Mouse (Mus musculus): ENCODE measurements around the gene St6galnac3. TPM values are rescaled to one million over a fixed set of nuclear protein-coding genes. Genes with fewer than 3 reads are reported as not detected.

St6galnac3 gene
- total and polyA plus RNA-seq, 2 experiments from 2014 or later, result 6.9 to 11.9 TPM

DNA sequence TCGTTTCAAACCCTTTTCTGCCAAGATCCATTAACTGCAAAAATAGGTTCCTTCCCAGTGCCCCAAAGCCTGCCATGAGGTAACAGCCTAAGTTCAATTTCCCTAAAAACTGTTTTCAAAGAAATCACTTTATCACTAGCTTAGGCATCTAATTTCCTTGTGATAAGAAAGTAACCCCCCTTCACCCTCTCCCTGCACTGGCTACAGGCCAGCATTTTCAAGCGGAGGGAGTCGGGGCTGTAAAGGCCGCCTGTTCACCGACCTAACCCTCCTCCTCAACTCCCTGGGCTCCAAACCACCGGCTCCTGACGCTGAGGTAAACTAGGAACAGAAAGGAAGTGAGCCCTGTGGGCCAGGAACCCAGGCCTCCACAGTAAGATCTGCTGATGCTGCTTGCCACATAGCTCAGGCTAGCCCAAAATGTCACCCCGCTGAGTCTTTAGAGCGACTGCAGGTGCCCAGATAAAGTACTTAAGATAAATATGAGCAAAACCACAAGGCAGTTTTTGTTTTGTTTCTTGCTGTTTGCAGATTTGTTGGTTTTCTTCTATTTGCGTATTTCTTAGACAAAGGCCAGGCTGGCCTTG is 61.0 kb downstream of the St6galnac3 start:
- Histone ChIP-seq H3K4me3 (ENCODE audit: low read depth, low read length) (no peak overlapping the region), H3K9ac (replicated peaks; ENCODE audit: low read length, poor library complexity, severe bottlenecking) (no peak overlapping the region), H3K27ac (ENCODE audit: low read depth, low read length) (no peak overlapping the region), H3K27me3 (ENCODE audit: insufficient read depth, low read length) (no peaks in the 10 kb centered on the region), H3K9me3 (ENCODE audit: low read length) (no peaks in the 10 kb centered on the region), H3K4me1 (ENCODE audit: insufficient read depth, low read length) (no peaks in the 10 kb centered on the region; the same call in 1 of the 2 replicates), H3K4me2 (ENCODE audit: low read depth, low read length, poor library complexity, severe bottlenecking) (no peak overlapping the region), H3K36me3 (ENCODE audit: insufficient read depth, low read length) (no peaks in the 10 kb centered on the region)
- no peak for TF ChIP-seq CTCF (IDR thresholded peaks at IDR 0.05)
- DNase-seq (ENCODE audit: low spot score), result no peak
- no peak for ATAC-seq (ENCODE audit: low FRiP score)
- 67% methylated on average over 10 of the region's 10 CpGs for WGBS

- no peak overlapping the region for H3K4me2 ChIP-seq (ENCODE audit: low read depth, low read length, poor library complexity, severe bottlenecking)
- H3K4me3 ChIP-seq (ENCODE audit: low read depth, low read length), result no peak overlapping the region
- no peak for TF ChIP-seq CTCF (IDR thresholded peaks at IDR 0.05)
- no peak overlapping the region for H3K9ac ChIP-seq (replicated peaks; ENCODE audit: low read length, poor library complexity, severe bottlenecking)
- no peak overlapping the region for H3K27ac ChIP-seq (ENCODE audit: low read depth, low read length)
- no peak for DNase-seq (ENCODE audit: low spot score)
- ATAC-seq (ENCODE audit: low FRiP score), result no peak
- H3K4me1 ChIP-seq (ENCODE audit: insufficient read depth, low read length), result no peaks in the 10 kb centered on the region; the same call in 1 of the 2 replicates
- no peaks in the 10 kb centered on the region for H3K36me3 ChIP-seq (ENCODE audit: insufficient read depth, low read length)
- no peaks in the 10 kb centered on the region for H3K9me3 ChIP-seq (ENCODE audit: low read length)
- H3K27me3 ChIP-seq (ENCODE audit: insufficient read depth, low read length), result no peaks in the 10 kb centered on the region
- WGBS, result 92% methylated on average over 9 of the region's 9 CpGs
Observed at GRCm38 (mm10) chr3:153662796-153663195, 62.2 kb downstream of the St6galnac3 start.

GRCm38 (mm10) chr3:153661927-153662326 is 63.0 kb downstream of the St6galnac3 start:
- Histone ChIP-seq H3K27ac (ENCODE audit: low read depth, low read length) (no peak overlapping the region), H3K4me2 (ENCODE audit: low read depth, low read length, poor library complexity, severe bottlenecking) (no peak overlapping the region), H3K27me3 (ENCODE audit: insufficient read depth, low read length) (no peaks in the 10 kb centered on the region), H3K36me3 (ENCODE audit: insufficient read depth, low read length) (no peaks in the 10 kb centered on the region), H3K4me3 (ENCODE audit: low read depth, low read length) (no peak overlapping the region), H3K4me1 (ENCODE audit: insufficient read depth, low read length) (no peaks in the 10 kb centered on the region; the same call in 1 of the 2 replicates), H3K9ac (replicated peaks; ENCODE audit: low read length, poor library complexity, severe bottlenecking) (no peak overlapping the region), H3K9me3 (ENCODE audit: low read length) (no peaks in the 10 kb centered on the region)
- DNase-seq (ENCODE audit: low spot score) (peak; percentile 63), ATAC-seq (ENCODE audit: low FRiP score) (no peak)
- 55% methylated on average over 7 of the region's 7 CpGs for WGBS
- TF ChIP-seq CTCF (IDR thresholded peaks at IDR 0.05), result no peak

DNA sequence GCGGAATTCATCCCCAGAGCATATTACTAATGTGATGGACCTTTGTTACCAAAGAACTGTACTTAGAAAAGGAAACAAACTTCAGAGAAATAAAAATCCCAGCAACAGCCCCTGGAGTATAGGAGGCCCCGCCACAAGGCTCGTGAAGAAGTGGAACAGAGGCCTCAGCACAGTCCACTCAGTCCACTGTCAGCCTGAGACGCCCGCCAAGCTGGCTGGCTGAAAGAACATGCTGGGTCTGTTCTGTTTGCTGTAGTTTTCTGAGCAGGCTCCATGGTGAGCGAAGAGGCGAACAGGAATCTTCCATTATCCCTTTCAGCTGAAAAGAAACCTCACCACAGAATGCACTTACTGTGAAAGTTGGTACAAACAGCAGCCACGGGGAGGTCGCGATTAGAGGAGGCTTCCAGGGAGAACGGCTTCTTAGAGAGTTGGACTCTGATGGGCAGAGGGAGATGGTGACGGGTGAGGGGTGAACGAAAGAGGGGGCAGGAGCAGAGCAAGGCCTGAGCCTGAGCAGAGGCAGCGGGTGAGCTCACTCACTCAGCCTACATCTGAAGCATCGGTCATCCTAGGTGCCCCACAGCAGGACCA is 65.3 kb downstream of the St6galnac3 start:
- WGBS, result 36% methylated on average over 15 of the region's 15 CpGs
- Histone ChIP-seq H3K9ac (replicated peaks; ENCODE audit: low read length, poor library complexity, severe bottlenecking) (no peak overlapping the region), H3K4me1 (ENCODE audit: insufficient read depth, low read length) (no peaks in the 10 kb centered on the region; the same call in 1 of the 2 replicates), H3K36me3 (ENCODE audit: insufficient read depth, low read length) (no peaks in the 10 kb centered on the region), H3K4me2 (ENCODE audit: low read depth, low read length, poor library complexity, severe bottlenecking) (no peak overlapping the region), H3K27ac (ENCODE audit: low read depth, low read length) (no peak overlapping the region), H3K27me3 (ENCODE audit: insufficient read depth, low read length) (no peaks in the 10 kb centered on the region), H3K9me3 (ENCODE audit: low read length) (no peaks in the 10 kb centered on the region), H3K4me3 (ENCODE audit: low read depth, low read length) (no peak overlapping the region)
- TF ChIP-seq CTCF (IDR thresholded peaks at IDR 0.05), result no peak
- peak; percentile 66 for DNase-seq (ENCODE audit: low spot score)
- ATAC-seq (ENCODE audit: low FRiP score), result peak; percentile 73

DNA sequence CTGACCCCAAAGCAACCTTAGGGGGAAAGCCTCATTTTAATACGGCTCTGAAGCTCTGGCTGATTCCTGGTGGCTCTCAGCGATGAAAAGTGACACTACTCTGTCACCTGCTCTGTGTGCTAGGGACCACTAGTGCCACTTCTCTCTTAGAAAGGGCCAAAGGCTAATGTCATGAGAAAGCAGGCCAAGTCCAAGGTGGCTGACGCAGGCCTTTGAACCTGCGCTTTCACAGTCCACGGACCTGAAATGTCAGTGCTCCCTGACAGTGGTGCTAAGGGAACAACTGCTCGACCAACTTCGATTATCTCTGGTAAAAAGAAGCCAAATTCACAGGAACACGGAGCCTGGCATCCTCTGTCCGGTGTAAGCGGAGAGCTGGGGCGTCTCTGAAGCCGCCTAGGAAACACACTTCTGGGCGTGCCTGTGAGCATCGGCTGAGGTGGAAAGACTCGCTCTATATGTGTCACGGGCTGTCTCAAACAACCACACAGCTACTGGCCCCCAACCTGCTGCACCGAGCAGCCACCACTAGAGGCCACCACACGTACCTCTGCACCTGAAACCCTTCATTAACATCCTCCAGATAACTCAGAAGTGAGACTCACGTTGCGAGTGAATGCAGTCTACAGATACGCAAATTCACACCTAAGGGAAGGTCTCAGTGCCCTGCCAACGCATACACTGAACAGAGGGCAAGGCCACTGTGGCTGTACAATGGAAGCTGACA is 66.8 kb downstream of the St6galnac3 start:
- Histone ChIP-seq H3K36me3 (ENCODE audit: insufficient read depth, low read length) (no peaks in the 10 kb centered on the region), H3K27me3 (ENCODE audit: insufficient read depth, low read length) (no peaks in the 10 kb centered on the region), H3K9me3 (ENCODE audit: low read length) (no peaks in the 10 kb centered on the region), H3K9ac (replicated peaks; ENCODE audit: low read length, poor library complexity, severe bottlenecking) (no peak overlapping the region), H3K4me2 (ENCODE audit: low read depth, low read length, poor library complexity, severe bottlenecking) (no peak overlapping the region), H3K4me3 (ENCODE audit: low read depth, low read length) (no peak overlapping the region), H3K27ac (ENCODE audit: low read depth, low read length) (no peak overlapping the region), H3K4me1 (ENCODE audit: insufficient read depth, low read length) (no peaks in the 10 kb centered on the region; the same call in 1 of the 2 replicates)
- no peak for ATAC-seq (ENCODE audit: low FRiP score)
- peak; percentile 63 for DNase-seq (ENCODE audit: low spot score)
- TF ChIP-seq CTCF (IDR thresholded peaks at IDR 0.05), result peak; percentile 83
- 71% methylated on average over 22 of the region's 22 CpGs for WGBS

DNA sequence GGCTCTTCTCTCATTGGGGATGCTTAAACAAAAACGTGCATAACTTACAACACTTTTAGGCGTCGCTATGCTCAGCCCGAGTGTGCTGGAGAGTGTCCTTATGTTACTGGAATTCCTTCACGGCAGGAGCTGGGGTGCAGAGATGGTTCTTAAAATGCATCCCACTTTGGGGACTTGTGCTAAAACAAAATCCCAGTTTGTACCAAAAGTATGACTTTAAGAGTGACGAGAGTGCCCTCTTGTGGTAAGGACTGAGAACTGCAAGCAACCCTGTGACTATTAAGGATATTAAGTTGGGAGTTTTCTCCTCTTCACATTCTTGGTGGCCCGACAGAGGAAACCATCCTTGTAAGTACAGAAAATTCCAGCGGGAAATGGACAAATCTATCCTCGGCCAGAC is 69.9 kb downstream of the St6galnac3 start:
- no peak for ATAC-seq (ENCODE audit: low FRiP score)

More for the DNA sequence above, 69.9 kb downstream of the St6galnac3 start:
- Histone ChIP-seq H3K4me1 (ENCODE audit: insufficient read depth, low read length) (no peaks in the 10 kb centered on the region; the same call in 1 of the 2 replicates), H3K4me3 (ENCODE audit: low read depth, low read length) (no peak overlapping the region), H3K9ac (replicated peaks; ENCODE audit: low read length, poor library complexity, severe bottlenecking) (no peak overlapping the region), H3K27me3 (ENCODE audit: insufficient read depth, low read length) (no peaks in the 10 kb centered on the region), H3K4me2 (ENCODE audit: low read depth, low read length, poor library complexity, severe bottlenecking) (no peak overlapping the region), H3K36me3 (ENCODE audit: insufficient read depth, low read length) (no peaks in the 10 kb centered on the region), H3K9me3 (ENCODE audit: low read length) (no peaks in the 10 kb centered on the region), H3K27ac (ENCODE audit: low read depth, low read length) (no peak overlapping the region)
- WGBS, result 19% methylated on average over 9 of the region's 9 CpGs
- peak; percentile 95 for TF ChIP-seq CTCF (IDR thresholded peaks at IDR 0.05)
- DNase-seq (ENCODE audit: low spot score), result peak; percentile 92

All from midbrain, postnatal 0 days (tissue).